Mouse (Mus musculus) olfactory bulb, adult 2 months (tissue): ENCODE measurements around the gene Gm21983.

Experiments
- CTCF ChIP-seq: fragments of 200-500 bp; IDR thresholded peaks from 2 replicates; pipeline ENCODE4 v1.5.1; 2012; ENCODE audit warnings: low read depth, mild to moderate bottlenecking, low read length, moderate library complexity; ENCODE audit not compliant: insufficient read depth
- POLR2A ChIP-seq: fragments of 200-500 bp; IDR thresholded peaks from 2 replicates; pipeline ENCODE4 v1.6.1; 2012; ENCODE audit warnings: mild to moderate bottlenecking, low read depth, low read length, moderate library complexity; ENCODE audit not compliant: insufficient read depth

DNA sequence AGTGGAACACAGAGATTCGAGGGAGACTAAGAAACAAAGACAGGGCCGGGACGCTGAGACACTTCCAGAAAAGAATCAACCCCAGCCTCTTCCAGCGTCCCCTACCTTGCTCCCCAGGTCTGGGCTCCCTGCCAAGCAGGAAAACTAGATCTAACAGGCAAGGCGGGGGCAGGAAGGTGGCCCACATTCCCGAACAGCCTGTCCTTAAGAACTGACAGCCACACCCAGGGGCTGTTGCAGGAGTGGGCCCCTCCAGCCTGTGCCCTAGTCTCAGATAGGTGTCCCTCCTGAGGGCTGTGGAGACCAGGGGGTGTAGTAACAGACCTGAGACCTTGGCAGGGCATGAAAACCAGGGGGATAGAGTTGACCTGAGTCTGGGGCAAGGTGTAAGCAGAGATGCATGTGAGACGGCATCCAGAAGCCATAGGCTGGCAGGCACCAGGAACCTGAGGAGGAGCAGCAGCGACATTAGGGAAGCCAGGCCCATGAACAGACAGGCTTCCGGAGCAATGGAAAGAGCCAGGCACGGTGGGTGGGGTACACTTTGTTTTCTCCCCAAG, 27.6 kb downstream of the Gm21983 start, which contains the start of gene Cyp2t4:
- TF ChIP-seq CTCF (no peak), POLR2A (no peak)
